Mouse (Mus musculus) megakaryocyte, embryonic 14.5 days (primary cell): ENCODE measurements around the gene Rnf43.

Experiments
- FLI1 ChIP-seq: IDR thresholded peaks from 2 replicates; pipeline ENCODE4 v1.6.1; 2012; ENCODE audit warnings: low read length, inconsistent platforms, mixed read lengths
- GATA1 ChIP-seq: IDR thresholded peaks from 3 replicates; pipeline ENCODE4 v1.6.1; 2012; ENCODE audit warnings: mixed read lengths, low read length, inconsistent platforms, borderline replicate concordance

- TF ChIP-seq GATA1 (no peak), FLI1 (no peak)
These were observed 39.4 kb upstream of the Rnf43 start for GRCm38 (mm10) chr11:87623160-87623559.
